Mouse (Mus musculus): ENCODE measurements around the gene Tmem219.

Gene Tmem219

DNA sequence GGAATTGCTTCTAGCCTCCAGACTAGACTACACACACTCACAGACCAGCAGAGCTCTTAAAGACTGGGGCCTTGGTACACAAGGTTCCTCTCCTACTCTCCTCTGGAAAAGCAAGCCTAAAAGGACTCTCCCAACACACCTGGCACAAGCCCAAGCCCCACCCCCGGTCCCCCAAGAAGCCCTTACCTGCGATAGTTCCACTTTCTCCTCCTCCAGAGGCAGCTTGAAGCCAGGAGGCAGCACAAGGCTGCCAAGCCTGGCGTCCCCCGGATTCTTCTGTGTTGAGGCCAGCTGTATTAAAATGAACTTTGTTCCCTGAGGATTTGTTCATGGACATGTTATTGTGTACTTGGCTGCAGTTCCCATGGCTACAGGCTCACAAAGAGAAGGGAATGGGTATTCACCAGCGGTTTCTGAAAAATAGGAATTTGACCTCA lies at the start of gene Tmem219:
Gene Tmem219 (minus strand): TSS at position 294 of the 437 bp plus-strand sequence.
- CTCF ChIA-PET: interaction anchor here (0.6 kb wide), 1 partner anchor 239 kb away, joined by 4 read pairs; no protein-coding TSS in a partner anchor

- CTCF ChIA-PET: no interaction called here
Measured at GRCm38 (mm10) chr7:126967361-126967760, 44.6 kb upstream of the Tmem219 start.

DNA sequence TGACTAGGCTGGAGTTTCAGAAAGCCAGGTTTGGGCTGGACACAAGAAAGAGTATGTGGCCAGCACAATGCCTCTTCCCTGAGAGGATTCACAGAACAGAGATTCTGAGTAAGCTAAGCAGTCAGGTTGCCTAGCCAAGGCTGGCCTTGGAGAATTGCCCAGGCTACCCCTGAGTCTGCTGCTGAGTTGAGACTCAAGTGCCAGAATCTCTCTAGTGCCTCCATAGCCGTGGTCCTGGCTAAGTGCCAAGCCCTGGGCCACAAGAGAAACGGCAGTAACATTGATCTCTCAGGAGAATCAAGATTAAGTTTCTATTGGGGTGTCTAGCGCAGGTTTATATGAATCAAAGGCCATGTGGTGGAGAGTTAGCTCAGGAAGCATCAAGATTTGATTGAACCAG lies 42.9 kb upstream of the Tmem219 start:
- CTCF ChIA-PET: interaction anchor here (0.8 kb wide), 1 partner anchor 306 kb away, joined by 3 read pairs; no protein-coding TSS in a partner anchor

GRCm38 (mm10) chr7:126963548-126964286 lies 41.0 kb upstream of the Tmem219 start:
- CTCF ChIA-PET: interaction anchor here (0.6 kb wide), 2 partner anchors 20 to 149 kb away, joined by 3 to 5 read pairs; no protein-coding TSS in a partner anchor

- CTCF ChIA-PET: interaction anchor here (1.0 kb wide), 1 partner anchor 50 kb away, joined by 7 read pairs; no protein-coding TSS in a partner anchor
Measured at GRCm38 (mm10) chr7:126961965-126962364, 39.2 kb upstream of the Tmem219 start.

- CTCF ChIA-PET: no interaction called here
Measured at GRCm38 (mm10) chr7:126961095-126961494, 38.4 kb upstream of the Tmem219 start.

DNA sequence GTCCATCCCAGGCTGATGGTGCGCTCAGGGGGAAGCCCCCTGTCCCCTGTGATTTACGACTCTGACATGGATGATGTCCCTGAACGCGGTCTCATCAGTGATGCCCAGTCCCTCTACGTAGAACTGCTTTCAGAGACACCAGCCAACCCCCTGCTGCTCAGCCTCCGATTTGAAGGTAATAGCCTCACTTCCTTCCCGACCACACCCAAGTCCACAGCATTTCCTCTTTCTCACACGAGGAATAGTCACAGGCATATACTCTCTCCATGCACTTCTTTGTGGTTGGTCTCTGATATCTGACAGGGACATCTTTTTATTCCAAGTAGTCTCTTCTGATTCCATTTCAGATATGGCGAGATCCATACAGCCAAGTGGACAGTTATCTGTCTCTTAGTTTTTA lies 37.1 kb upstream of the Tmem219 start:
- CTCF ChIA-PET: interaction anchor here (0.6 kb wide), 2 partner anchors 134 to 461 kb away, joined by 3 to 5 read pairs; no protein-coding TSS in a partner anchor

- CTCF ChIA-PET: no interaction called here
Measured at GRCm38 (mm10) chr7:126955125-126955524, 32.4 kb upstream of the Tmem219 start.

DNA sequence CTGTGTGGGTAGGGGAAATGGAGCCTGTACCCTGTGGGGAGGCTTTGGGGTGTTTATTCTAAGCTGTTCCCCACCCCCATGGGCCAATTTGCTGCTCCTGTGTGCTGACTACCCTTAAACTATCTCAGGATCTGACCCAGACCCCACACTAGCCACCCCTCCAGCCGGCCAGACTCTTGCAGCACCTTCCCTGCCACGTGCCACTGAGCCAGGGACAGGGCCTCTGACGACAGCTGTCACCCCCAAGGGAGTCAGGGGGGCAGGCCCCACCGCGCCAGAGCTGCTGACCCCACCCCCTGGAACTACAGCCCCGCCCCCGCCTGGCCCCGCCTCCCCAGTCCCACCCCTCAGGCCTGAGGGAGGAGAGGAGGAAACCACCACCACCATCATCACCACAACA lies 29.9 kb upstream of the Tmem219 start:
- CTCF ChIA-PET: no interaction called here

GRCm38 (mm10) chr7:126951741-126952140 lies 29.0 kb upstream of the Tmem219 start:
- CTCF ChIA-PET: no interaction called here

- CTCF ChIA-PET: no interaction called here
Measured at GRCm38 (mm10) chr7:126950647-126951615, 28.2 kb upstream of the Tmem219 start.

- CTCF ChIA-PET: interaction anchor here (0.6 kb wide), 1 partner anchor 127 kb away, joined by 4 read pairs; no protein-coding TSS in a partner anchor
Measured at GRCm38 (mm10) chr7:126949793-126950646, 27.3 kb upstream of the Tmem219 start, which contains the start of gene Sez6l2. TSS of gene Sez6l2 (plus strand) at chr7:126950563.

GRCm38 (mm10) chr7:126949403-126949792 lies 26.7 kb upstream of the Tmem219 start, which contains the start of gene Asphd1:
TSS of gene Asphd1 (minus strand) at chr7:126949582.
- CTCF ChIA-PET: interaction anchor here (0.6 kb wide), 1 partner anchor 126 kb away, joined by 4 read pairs; no protein-coding TSS in a partner anchor

DNA sequence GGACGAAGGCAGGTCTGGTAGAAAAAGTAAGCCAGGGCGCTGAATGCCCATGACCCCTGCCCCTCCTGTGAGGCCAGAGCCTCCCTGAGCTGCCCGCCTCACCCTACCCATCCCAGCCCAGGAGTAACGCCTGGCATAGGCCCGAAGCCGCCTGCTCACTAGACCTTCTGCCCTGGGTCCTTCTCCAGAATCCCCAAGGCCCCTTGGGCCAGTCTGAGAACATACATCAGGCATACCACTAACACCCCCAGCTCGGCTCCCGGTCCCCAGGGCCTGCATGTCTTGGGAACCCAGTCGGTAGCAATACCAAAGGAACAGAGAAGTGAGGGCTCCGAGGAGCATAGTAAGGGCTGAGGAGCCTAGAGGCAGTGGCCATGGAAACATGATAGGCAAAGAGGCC lies 25.9 kb upstream of the Tmem219 start:
- CTCF ChIA-PET: no interaction called here

- CTCF ChIA-PET: no interaction called here
Measured at GRCm38 (mm10) chr7:126946530-126946929, 23.8 kb upstream of the Tmem219 start.

- CTCF ChIA-PET: no interaction called here
Measured at GRCm38 (mm10) chr7:126941801-126942200, 19.1 kb upstream of the Tmem219 start.

DNA sequence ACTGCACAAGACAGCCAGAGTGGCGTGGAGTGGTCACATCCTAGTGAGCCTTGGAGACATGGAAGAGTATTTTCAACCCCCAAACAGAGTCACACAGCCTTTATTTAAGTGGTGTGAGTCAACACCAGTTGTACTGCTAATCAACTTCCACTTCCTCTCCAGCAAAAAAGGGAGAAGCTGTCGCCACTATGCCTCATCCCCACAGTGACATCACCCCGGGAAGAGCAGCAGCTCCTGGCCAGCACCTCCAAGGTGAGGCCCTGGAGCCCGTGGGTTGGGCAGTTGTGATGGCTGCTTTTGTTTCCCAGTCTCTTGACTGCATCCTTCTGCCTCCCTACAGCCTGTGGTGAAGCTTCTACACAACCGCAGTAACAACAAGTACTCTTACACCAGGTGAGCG lies 18.5 kb upstream of the Tmem219 start:
- CTCF ChIA-PET: no interaction called here

DNA sequence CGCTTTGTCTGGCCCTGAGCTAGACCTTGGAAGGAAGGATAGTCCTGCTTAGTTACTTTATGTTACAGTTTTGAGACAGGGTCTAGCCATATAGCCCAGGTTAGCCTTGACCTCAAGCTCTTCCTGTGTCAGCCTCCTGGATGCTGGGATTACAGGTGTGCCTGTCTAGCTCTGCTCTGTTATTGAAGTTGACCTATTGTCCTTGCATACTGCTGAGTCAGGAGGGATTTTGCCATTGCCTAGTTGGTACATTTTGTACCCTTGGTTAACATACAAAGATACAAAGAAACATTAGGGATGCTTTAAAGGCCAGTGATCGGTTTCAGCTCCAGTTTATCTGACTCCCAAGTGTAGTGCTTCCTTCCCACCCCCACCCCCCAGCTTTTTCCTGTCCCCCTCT lies 9.9 kb upstream of the Tmem219 start:
- CTCF ChIA-PET: no interaction called here

DNA sequence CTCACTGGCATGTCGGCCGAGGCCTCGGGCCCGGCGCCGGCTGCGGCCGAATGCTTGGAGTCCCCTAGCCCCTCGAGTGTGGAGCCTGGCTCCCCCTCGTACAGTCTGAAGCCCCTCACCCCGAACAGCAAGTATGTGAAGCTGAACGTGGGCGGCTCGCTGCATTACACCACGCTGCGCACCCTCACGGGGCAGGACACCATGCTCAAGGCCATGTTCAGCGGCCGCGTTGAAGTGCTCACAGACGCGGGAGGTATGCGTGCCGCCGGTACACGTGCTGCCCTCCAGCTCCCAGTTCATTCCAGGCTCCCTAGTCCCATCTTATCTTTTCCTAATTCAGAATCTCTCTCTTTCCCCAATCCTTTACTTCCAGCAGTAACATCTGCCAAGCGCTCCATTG lies 6.3 kb upstream of the Tmem219 start:
- CTCF ChIA-PET: no interaction called here

GRCm38 (mm10) chr7:126928384-126929037 lies 5.8 kb upstream of the Tmem219 start, which contains the start of gene Kctd13:
TSS of gene Kctd13 (plus strand) at chr7:126928879.
- CTCF ChIA-PET: no interaction called here

GRCm38 (mm10) chr7:126926299-126926698 lies 3.6 kb upstream of the Tmem219 start:
- CTCF ChIA-PET: no interaction called here
